In the genomic region with DNA sequence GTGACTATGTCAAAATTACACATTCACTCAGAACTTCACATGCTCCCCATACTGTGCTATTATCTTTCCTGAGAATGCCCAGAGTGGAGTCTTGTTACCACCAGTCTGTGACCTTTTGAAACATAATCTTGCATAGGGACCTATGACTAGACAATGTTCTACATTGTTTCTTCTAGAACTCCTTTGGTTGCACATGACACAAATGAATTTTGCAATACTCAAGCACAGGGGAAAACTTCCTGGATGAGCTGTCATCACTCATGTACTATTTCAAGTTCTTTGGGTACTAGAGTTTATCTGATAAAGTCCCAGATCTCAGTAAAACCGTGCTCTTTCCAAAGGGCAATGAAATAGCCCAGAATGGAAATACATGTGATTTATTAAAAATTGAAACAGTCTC, we compare ENCODE assay signal across 28 mouse cellular contexts.
DNase-seq lines count a peak whose midpoint lies in the region; ATAC-seq and TF ChIP-seq lines count a peak whose summit lies in the region.
"Had no signal": no experiment of that assay in that cellular context is flagged by ENCODE, and none has a peak within 500 bp of the region (broad histone marks: within the 10 kb centered on the region; RNA-seq: fewer than 3 reads in every experiment).

No protein-coding gene starts in this region.

- no peak for TF ChIP-seq POLR2A in embryonic fibroblast, embryonic 13.5 days (IDR thresholded peaks at IDR 0.05; ENCODE audit: low read depth, low read length)

- ATAC-seq in heart, postnatal 0 days (ENCODE audit: insufficient read depth, low read depth), result 0 out of 2 replicates have a peak, but pooled peaks have one; percentile 17
- no peak for ATAC-seq in hindbrain, postnatal 0 days
- ATAC-seq: activated CD4-positive, CD25-positive, alpha-beta regulatory T cell, adult 4 months; CD4-positive, CD25-positive, alpha-beta regulatory T cell, adult 4 months; forebrain, embryonic 16.5 days; intestine, embryonic 15.5 days; liver, embryonic 12.5 days; liver, postnatal 0 days had no signal

- no peaks in the 10 kb centered on the region for H3K79me2 ChIP-seq in C2C12 (ENCODE audit: control insufficient read depth, insufficient read depth)

- no peak overlapping the region for H3K9ac ChIP-seq in heart, postnatal 0 days (replicated peaks; ENCODE audit: low read depth, low read length)
- H3K9ac ChIP-seq in hindbrain, postnatal 0 days (replicated peaks; ENCODE audit: low read length), result no peak overlapping the region
- H3K9ac ChIP-seq: hindbrain, embryonic 15.5 days; intestine, embryonic 15.5 days; liver, embryonic 12.5 days; liver, postnatal 0 days; midbrain, embryonic 12.5 days had no signal

- no peak overlapping the region for H3K4me3 ChIP-seq in heart, postnatal 0 days (ENCODE audit: low read depth, low read length)
- no peak overlapping the region for H3K4me3 ChIP-seq in C2C12 (ENCODE audit: insufficient read depth, poor library complexity, severe bottlenecking)
- no peak overlapping the region for H3K4me3 ChIP-seq in embryonic fibroblast, embryonic 13.5 days (ENCODE audit: insufficient read depth, low read length)
- H3K4me3 ChIP-seq in hindbrain, postnatal 0 days (ENCODE audit: low read length), result no peak overlapping the region
- H3K4me3 ChIP-seq: hindbrain, embryonic 10.5 days; hindbrain, embryonic 15.5 days; intestine, embryonic 15.5 days; liver, embryonic 12.5 days; megakaryocyte, embryonic 14.5 days; midbrain, embryonic 12.5 days had no signal

- H3K27ac ChIP-seq in heart, postnatal 0 days (ENCODE audit: low read depth), result peak overlapping the region; percentile 66
- peak overlapping the region; percentile 82 for H3K27ac ChIP-seq in embryonic fibroblast, embryonic 13.5 days (ENCODE audit: insufficient read depth, low read length)
- no peak overlapping the region for H3K27ac ChIP-seq in hindbrain, postnatal 0 days
- H3K27ac ChIP-seq: hindbrain, embryonic 10.5 days; hindbrain, embryonic 15.5 days; intestine, embryonic 15.5 days; kidney, postnatal 0 days; liver, embryonic 12.5 days; midbrain, embryonic 12.5 days had no signal

- no peak for DNase-seq in heart, postnatal 0 days (ENCODE audit: low spot score)
- DNase-seq in heart, adult 8-10 months (ENCODE audit: low spot score), result no peak
- peak; percentile 93 for DNase-seq in 3T3-L1 (ENCODE audit: low read depth, low spot score)
- DNase-seq in hindbrain, postnatal 0 days (ENCODE audit: low spot score), result no peak
- DNase-seq in gastrocnemius, adult 8-10 months (ENCODE audit: low spot score in 2 of 2), result no peak
- DNase-seq: adrenal gland, adult 8-10 months; cerebellum, adult 11 months; cerebellum, adult 9-10 months; cerebellum, postnatal 36 days; gastrocnemius, postnatal 14 days; kidney, adult 8-10 months; kidney, postnatal 4 days; liver, postnatal 0 days; lung, postnatal 36 days; thymus, adult 2 months; thymus, postnatal 36 days had no signal

- H3ac ChIP-seq in C2C12 (ENCODE audit: control insufficient read depth, insufficient read length, low read depth), result no peak overlapping the region

- H3K27me3 ChIP-seq in heart, postnatal 0 days (ENCODE audit: control insufficient read depth, insufficient read depth, low read length), result no peaks in the 10 kb centered on the region
- H3K27me3 ChIP-seq in C2C12 (ENCODE audit: control insufficient read depth, insufficient read depth, insufficient read length), result no peaks in the 10 kb centered on the region
- H3K27me3 ChIP-seq in hindbrain, postnatal 0 days (ENCODE audit: insufficient read depth, low read length), result no peaks in the 10 kb centered on the region
- H3K27me3 ChIP-seq: hindbrain, embryonic 15.5 days; intestine, embryonic 15.5 days; liver, embryonic 12.5 days; megakaryocyte, embryonic 14.5 days; midbrain, embryonic 12.5 days had no signal

- H3K9me3 ChIP-seq in heart, postnatal 0 days (replicated peaks; ENCODE audit: control insufficient read depth, low read length), result no peaks in the 10 kb centered on the region
- no peaks in the 10 kb centered on the region for H3K9me3 ChIP-seq in hindbrain, postnatal 0 days (ENCODE audit: low read length)
- H3K9me3 ChIP-seq: hindbrain, embryonic 10.5 days; hindbrain, embryonic 15.5 days; intestine, embryonic 15.5 days; liver, embryonic 12.5 days; megakaryocyte, embryonic 14.5 days; midbrain, embryonic 12.5 days had no signal

- no peaks in the 10 kb centered on the region for H3K36me3 ChIP-seq in heart, postnatal 0 days (replicated peaks; ENCODE audit: control insufficient read depth, insufficient read depth, low read length)
- no peaks in the 10 kb centered on the region for H3K36me3 ChIP-seq in C2C12 (ENCODE audit: control insufficient read depth, insufficient read depth)
- H3K36me3 ChIP-seq in hindbrain, postnatal 0 days (ENCODE audit: insufficient read depth, low read length), result no peaks in the 10 kb centered on the region
- H3K36me3 ChIP-seq: hindbrain, embryonic 10.5 days; hindbrain, embryonic 15.5 days; intestine, embryonic 15.5 days; liver, embryonic 12.5 days; midbrain, embryonic 12.5 days had no signal

- peaks cover 16% of the 10 kb centered on the region; the same call in 1 of the 2 replicates for H3K4me1 ChIP-seq in heart, postnatal 0 days (ENCODE audit: control insufficient read depth, insufficient read depth)
- no peaks in the 10 kb centered on the region for H3K4me1 ChIP-seq in embryonic fibroblast, embryonic 13.5 days (ENCODE audit: control insufficient read depth, insufficient read depth, low read length)
- no peaks in the 10 kb centered on the region for H3K4me1 ChIP-seq in hindbrain, postnatal 0 days (ENCODE audit: insufficient read depth, low read length)
- H3K4me1 ChIP-seq: hindbrain, embryonic 10.5 days; hindbrain, embryonic 15.5 days; intestine, embryonic 15.5 days; liver, embryonic 12.5 days; megakaryocyte, embryonic 14.5 days; midbrain, embryonic 12.5 days had no signal

- 39% methylated on average over 1 of the region's 1 CpGs for WGBS in heart, postnatal 0 days
- 80% methylated on average over 1 of the region's 1 CpGs for WGBS in hindbrain, postnatal 0 days

- H3K4me2 ChIP-seq in heart, postnatal 0 days (ENCODE audit: low read depth, low read length), result no peak overlapping the region
- no peak overlapping the region for H3K4me2 ChIP-seq in hindbrain, postnatal 0 days (ENCODE audit: low read depth, low read length)
- H3K4me2 ChIP-seq: hindbrain, embryonic 15.5 days; intestine, embryonic 15.5 days; liver, embryonic 12.5 days; midbrain, embryonic 12.5 days had no signal

- no peak for TF ChIP-seq CTCF in heart, postnatal 0 days (IDR thresholded peaks at IDR 0.05; ENCODE audit: low read depth)
- TF ChIP-seq CTCF in C2C12 (IDR thresholded peaks at IDR 0.05; ENCODE audit: control insufficient read depth, insufficient read depth, insufficient read length), result no peak
- no peak for TF ChIP-seq CTCF in embryonic fibroblast, embryonic 13.5 days (IDR thresholded peaks at IDR 0.05; ENCODE audit: borderline replicate concordance, insufficient read depth, low read length)
- no peak for TF ChIP-seq CTCF in hindbrain, postnatal 0 days (IDR thresholded peaks at IDR 0.05; ENCODE audit: low read depth)

- no peak for TF ChIP-seq EP300 in heart, postnatal 0 days (IDR thresholded peaks at IDR 0.05; ENCODE audit: low read depth)

- H3K79me3 ChIP-seq in C2C12 (ENCODE audit: low read depth), result no peaks in the 10 kb centered on the region

TF ChIP-seq in C2C12, 6 proteins besides CTCF, POLR2A, EP300 and RAD21:
- TF ChIP-seq MYOG (IDR thresholded peaks at IDR 0.05; ENCODE audit: control insufficient read depth, extremely low read depth, insufficient read length), result no peak
- TF ChIP-seq MAX (IDR thresholded peaks at IDR 0.05), result peak; percentile 29
- peak; percentile 65 for TF ChIP-seq FOSL1 (IDR thresholded peaks at IDR 0.05; ENCODE audit: insufficient read depth, low read length, poor library complexity, severe bottlenecking)
- peak; percentile 46 for TF ChIP-seq USF1 (IDR thresholded peaks at IDR 0.05; ENCODE audit: low read depth)
- peak; percentile 19 for TF ChIP-seq MYOD1 (IDR thresholded peaks at IDR 0.05; ENCODE audit: control insufficient read depth, insufficient read length, low read depth)
- TF ChIP-seq CEBPB (IDR thresholded peaks at IDR 0.05; ENCODE audit: low read depth), result peak; percentile 95
